Mouse (Mus musculus) embryonic facial prominence, embryonic 14.5 days (tissue): ENCODE measurements around the gene Tatdn3. TPM values are rescaled to one million over a fixed set of nuclear protein-coding genes. Genes with fewer than 3 reads are reported as not detected.

Experiments used
- ATAC-seq: fragments of 200-750 bp; cut with Nextera tagmentation; 2 replicates; pipeline ENCODE4 v1.8.0; 2017; ENCODE audit warnings: low read depth, moderate number of reproducible peaks, moderate TSS enrichment
- DNase-seq: peaks from one replicate; pipeline ENCODE4 v3.0.0-alpha.2; 2015; ENCODE audit warnings: low spot score
- H3K27ac ChIP-seq: fragments of 300-500 bp; sonication (generic); replicated peaks from 2 replicates; pipeline ENCODE4 v1.5.1; 2014; ENCODE audit warnings: low read depth, mild to moderate bottlenecking, low read length, moderate library complexity
- H3K27me3 ChIP-seq: fragments of 300-500 bp; sonication (generic); replicated peaks from 2 replicates; pipeline ENCODE4 v1.6.1; 2014; ENCODE audit warnings: low read length; ENCODE audit not compliant: control insufficient read depth, insufficient read depth
- H3K36me3 ChIP-seq: fragments of 300-500 bp; sonication (generic); 2 replicates; pipeline ENCODE4 v1.6.1; 2014; ENCODE audit warnings: low read length, mixed read lengths; ENCODE audit not compliant: control insufficient read depth, insufficient read depth
- H3K4me1 ChIP-seq: fragments of 300-500 bp; sonication (generic); 2 replicates; pipeline ENCODE4 v1.6.1; 2014; ENCODE audit warnings: antibody characterized with exemption, low read length; ENCODE audit not compliant: control insufficient read depth, insufficient read depth
- H3K4me2 ChIP-seq: fragments of 300-500 bp; sonication (generic); 2 replicates; pipeline ENCODE4 v1.6.1; 2014; ENCODE audit warnings: low read depth, mild to moderate bottlenecking, low read length, moderate library complexity, mixed read lengths
- H3K4me3 ChIP-seq: fragments of 300-500 bp; sonication (generic); 2 replicates; pipeline ENCODE4 v1.5.1; 2014; ENCODE audit warnings: low read depth, mild to moderate bottlenecking, low read length
- H3K9ac ChIP-seq: fragments of 300-500 bp; sonication (generic); 2 replicates; pipeline ENCODE4 v1.6.1; 2014; ENCODE audit warnings: low read depth, mild to moderate bottlenecking, low read length, moderate library complexity, mixed read lengths
- H3K9me3 ChIP-seq: fragments of 300-500 bp; sonication (generic); 2 replicates; pipeline ENCODE4 v1.6.1; 2016; ENCODE audit warnings: low read length; ENCODE audit not compliant: control insufficient read depth
- WGBS: fragments of 180-500 bp; shearing (Covaris S2); extraction: QIAGEN DNeasy Blood & Tissue Kit; methylation state at CpG from one replicate; pipeline ENCODE4 v1.1.7; 2014; 5-methylcytosine and 5-hydroxymethylcytosine counted together
- polyA plus RNA-seq: library from polyadenylated mRNA; unstranded; fragments of >200 nt; fragmentation: Nextera tagmentation; extraction: Ambion mirVana; gene quantifications from 2 replicates; pipeline ENCODE4 v1.2.1, GENCODE M21; 2014

Tatdn3 gene
- polyA plus RNA-seq, 1 experiment from 2014 or later: 12.9 TPM

DNA sequence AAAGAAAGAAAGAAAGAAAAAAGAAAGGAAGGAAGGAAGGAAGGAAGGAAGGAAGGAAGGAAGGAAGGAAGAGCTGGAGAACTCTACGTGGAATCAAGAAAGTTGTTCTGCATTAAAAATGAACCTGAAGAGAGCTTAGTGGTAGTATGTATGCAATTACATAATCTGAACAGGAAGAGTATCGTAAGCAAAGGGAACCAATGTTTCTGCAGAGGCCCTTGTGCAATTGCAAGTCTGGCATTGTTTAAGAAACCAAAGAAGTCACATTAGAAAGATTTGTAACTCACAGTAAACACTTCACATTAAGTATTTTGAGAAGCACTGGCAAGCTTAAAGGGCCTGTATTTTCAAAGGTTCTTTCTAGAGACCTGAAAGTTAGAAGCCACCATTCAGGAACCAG lies 39.6 kb downstream of the Tatdn3 start:
- Histone ChIP-seq H3K9ac (no peak overlapping the region), H3K27ac (no peak overlapping the region), H3K4me1 (0 out of 2 replicates have a peak, but pooled peaks cover 9% of the 10 kb centered on the region), H3K4me2 (no peak overlapping the region), H3K4me3 (no peak overlapping the region), H3K36me3 (peaks cover 16% of the 10 kb centered on the region; the same call in 1 of the 2 replicates), H3K9me3 (no peaks in the 10 kb centered on the region), H3K27me3 (no peaks in the 10 kb centered on the region)
- DNase-seq (no peak), ATAC-seq (no peak)
- 63% methylated on average over 2 of the region's 2 CpGs for WGBS

DNA sequence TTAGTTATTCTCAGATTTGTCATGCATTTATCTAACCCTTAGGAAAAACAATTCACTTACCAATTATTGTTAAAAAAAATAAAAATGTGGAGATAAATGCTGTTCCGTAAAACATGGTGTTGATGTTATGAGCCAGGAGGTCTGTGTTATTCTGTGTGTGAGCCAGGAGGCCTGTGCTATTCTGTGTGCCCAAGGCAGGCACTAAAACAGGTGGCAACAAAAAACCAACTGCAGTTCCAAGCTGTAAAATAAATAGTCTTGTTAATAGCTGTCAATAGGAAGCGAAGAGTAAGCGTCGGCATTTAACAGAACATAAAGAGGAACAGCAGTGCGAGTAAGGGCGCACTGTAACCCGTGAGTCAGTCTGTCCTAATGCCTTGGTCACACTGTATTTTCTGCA lies 41.7 kb downstream of the Tatdn3 start:
- no peak overlapping the region for H3K27ac ChIP-seq
- DNase-seq (no peak), ATAC-seq (no peak)
- H3K4me1 ChIP-seq: 0 out of 2 replicates have a peak, but pooled peaks cover 9% of the 10 kb centered on the region
- 84% methylated on average over 7 of the region's 7 CpGs for WGBS
- H3K4me3 ChIP-seq: no peak overlapping the region
- no peaks in the 10 kb centered on the region for H3K9me3 ChIP-seq
- H3K27me3 ChIP-seq: no peaks in the 10 kb centered on the region
- peaks cover 20% of the 10 kb centered on the region; the same call in 1 of the 2 replicates for H3K36me3 ChIP-seq
- H3K9ac ChIP-seq: no peak overlapping the region
- H3K4me2 ChIP-seq: no peak overlapping the region

DNA sequence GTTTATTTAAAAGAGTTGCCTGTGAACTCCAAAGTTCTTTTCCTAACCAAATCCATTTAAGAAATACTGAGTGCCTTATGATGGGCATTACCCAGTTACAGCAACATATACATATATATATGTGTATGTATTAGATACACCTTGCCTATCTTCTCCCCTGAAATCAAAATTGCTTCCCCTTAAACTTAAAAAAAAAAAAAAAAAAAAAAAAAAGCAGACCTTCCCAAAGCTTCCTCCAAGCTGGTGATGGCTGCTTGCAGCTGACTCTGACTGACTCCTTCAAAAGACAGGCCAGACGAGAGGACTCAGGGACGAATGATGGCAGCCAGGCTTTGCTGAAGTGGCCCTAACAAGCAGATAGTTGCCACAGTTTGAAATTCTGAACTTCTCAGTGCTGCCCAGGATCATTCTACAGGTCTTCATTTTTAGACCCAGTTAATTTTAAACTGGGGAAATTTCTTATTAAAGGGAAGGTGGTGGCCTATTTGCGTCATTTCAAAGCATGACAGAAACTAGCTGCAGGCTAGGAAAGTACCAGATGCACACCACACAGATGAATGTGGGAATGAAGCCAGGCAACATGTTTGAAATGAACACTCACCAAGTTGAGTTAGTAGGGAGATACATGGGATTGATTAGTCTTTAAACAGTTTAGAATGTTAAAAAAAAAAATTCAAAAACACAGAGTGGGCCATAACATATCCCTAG lies 42.4 kb downstream of the Tatdn3 start:
- H3K27ac ChIP-seq: no peak overlapping the region
- WGBS: 66% methylated on average over 3 of the region's 3 CpGs
- H3K9ac ChIP-seq: no peak overlapping the region
- 0 out of 2 replicates have a peak, but pooled peaks cover 9% of the 10 kb centered on the region for H3K4me1 ChIP-seq
- no peaks in the 10 kb centered on the region for H3K9me3 ChIP-seq
- ATAC-seq (no peak), DNase-seq (peak; percentile 55)
- no peak overlapping the region for H3K4me3 ChIP-seq
- no peak overlapping the region for H3K4me2 ChIP-seq
- no peaks in the 10 kb centered on the region for H3K27me3 ChIP-seq
- H3K36me3 ChIP-seq: peaks cover 20% of the 10 kb centered on the region; the same call in 1 of the 2 replicates

DNA sequence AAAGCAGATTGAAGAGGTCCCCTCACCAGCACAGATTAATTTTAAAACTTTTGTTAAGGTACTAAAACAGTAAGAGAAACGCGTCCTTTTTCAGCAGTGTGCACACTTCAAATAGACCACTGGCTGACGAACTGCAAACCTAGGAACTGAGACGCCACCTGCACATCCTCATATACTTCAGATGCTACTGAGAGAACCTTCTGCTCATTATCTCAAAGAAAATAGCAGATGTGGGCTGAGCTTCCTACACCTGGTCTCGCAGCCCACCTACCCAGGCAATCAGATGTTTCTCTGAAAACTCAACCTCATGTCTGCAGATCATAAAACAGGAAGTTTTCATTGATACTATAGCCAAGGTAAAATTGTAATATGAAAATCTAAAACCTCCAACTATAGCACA lies 42.9 kb downstream of the Tatdn3 start:
- no peak overlapping the region for H3K4me2 ChIP-seq
- H3K9me3 ChIP-seq: no peaks in the 10 kb centered on the region
- no peak overlapping the region for H3K9ac ChIP-seq
- no peak for ATAC-seq
- no peak for DNase-seq
- H3K4me3 ChIP-seq: no peak overlapping the region
- H3K27ac ChIP-seq: no peak overlapping the region
- H3K36me3 ChIP-seq: peaks cover 26% of the 10 kb centered on the region; the same call in 1 of the 2 replicates
- H3K4me1 ChIP-seq: 0 out of 2 replicates have a peak, but pooled peaks cover 5% of the 10 kb centered on the region
- 92% methylated on average over 5 of the region's 5 CpGs for WGBS
- no peaks in the 10 kb centered on the region for H3K27me3 ChIP-seq

DNA sequence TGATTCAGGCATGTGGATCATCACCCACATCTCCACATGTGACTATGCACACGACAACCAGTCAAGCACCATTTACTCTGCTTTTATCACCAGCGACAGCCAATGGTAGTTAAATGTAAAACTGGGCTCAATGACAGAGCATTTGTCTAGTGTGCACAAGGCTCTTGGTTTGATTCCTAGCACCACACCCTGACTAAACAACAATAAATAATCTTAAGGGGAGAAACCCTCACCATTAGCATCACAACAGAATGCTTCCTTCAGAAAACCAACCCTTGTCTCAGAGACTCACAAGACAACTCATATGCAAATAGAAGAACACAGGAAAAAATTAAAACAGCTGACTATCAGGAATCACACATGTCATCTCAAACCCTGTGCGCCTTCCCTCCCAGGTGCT lies 48.5 kb downstream of the Tatdn3 start:
- DNase-seq (no peak), ATAC-seq (no peak)
- Histone ChIP-seq H3K4me2 (no peak overlapping the region), H3K9me3 (no peaks in the 10 kb centered on the region), H3K27me3 (no peaks in the 10 kb centered on the region), H3K27ac (no peak overlapping the region), H3K4me1 (no peaks in the 10 kb centered on the region), H3K9ac (no peak overlapping the region), H3K4me3 (no peak overlapping the region), H3K36me3 (peaks cover 58% of the 10 kb centered on the region)
- over 99% methylated on average over 3 of the region's 3 CpGs for WGBS

DNA sequence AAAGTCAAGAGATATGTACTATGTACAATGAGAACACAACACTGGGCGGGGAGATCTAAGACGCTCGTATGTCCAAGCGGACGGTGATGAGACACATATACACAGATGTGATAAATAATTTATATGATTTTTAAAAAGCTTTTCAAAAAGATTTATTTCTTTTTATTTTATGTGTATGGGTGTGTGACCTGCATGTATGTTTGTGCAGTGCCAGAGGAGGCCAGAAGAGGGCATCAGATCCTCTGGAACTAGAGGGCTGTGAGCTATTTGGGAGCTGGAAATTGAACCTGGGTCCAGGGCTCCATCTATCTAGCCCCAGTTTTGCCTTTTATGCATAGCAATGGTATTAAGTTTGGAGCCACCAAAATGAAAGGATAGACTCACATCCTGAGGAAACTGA lies 54.0 kb downstream of the Tatdn3 start:
- no peak overlapping the region for H3K9ac ChIP-seq
- no peaks in the 10 kb centered on the region for H3K4me1 ChIP-seq
- no peak overlapping the region for H3K4me3 ChIP-seq
- 97% methylated on average over 5 of the region's 5 CpGs for WGBS
- no peak overlapping the region for H3K4me2 ChIP-seq
- peaks cover 67% of the 10 kb centered on the region for H3K36me3 ChIP-seq
- ATAC-seq (no peak), DNase-seq (no peak)
- no peak overlapping the region for H3K27ac ChIP-seq
- H3K27me3 ChIP-seq: no peaks in the 10 kb centered on the region
- no peaks in the 10 kb centered on the region for H3K9me3 ChIP-seq

DNA sequence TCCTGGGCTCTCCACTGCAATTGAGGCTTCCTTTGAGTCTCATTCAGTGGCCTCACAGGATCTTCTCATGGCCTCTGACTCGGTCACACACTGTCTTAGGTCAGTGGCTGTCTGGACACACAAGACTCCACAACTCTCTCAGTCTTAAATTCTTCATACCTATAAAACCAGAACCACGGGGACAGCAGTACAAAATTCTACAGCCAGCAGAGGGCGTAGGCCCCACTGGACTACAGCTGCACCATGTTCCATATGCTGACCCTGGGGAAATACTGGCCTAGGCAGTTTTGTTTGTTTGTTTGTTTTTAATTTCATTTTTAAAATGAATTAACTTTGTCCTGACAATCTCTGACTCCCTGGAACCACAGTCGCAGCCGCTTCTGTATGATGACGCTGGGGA lies 60.5 kb downstream of the Tatdn3 start:
- no peak overlapping the region for H3K4me3 ChIP-seq
- peaks cover 6% of the 10 kb centered on the region for H3K9me3 ChIP-seq
- WGBS: 63% methylated on average over 6 of the region's 6 CpGs
- no peak overlapping the region for H3K4me2 ChIP-seq
- ATAC-seq (no peak), DNase-seq (no peak)
- H3K27me3 ChIP-seq: no peaks in the 10 kb centered on the region
- H3K9ac ChIP-seq: no peak overlapping the region
- peaks cover 12% of the 10 kb centered on the region; the same call in 1 of the 2 replicates for H3K36me3 ChIP-seq
- H3K4me1 ChIP-seq: no peaks in the 10 kb centered on the region
- no peak overlapping the region for H3K27ac ChIP-seq

DNA sequence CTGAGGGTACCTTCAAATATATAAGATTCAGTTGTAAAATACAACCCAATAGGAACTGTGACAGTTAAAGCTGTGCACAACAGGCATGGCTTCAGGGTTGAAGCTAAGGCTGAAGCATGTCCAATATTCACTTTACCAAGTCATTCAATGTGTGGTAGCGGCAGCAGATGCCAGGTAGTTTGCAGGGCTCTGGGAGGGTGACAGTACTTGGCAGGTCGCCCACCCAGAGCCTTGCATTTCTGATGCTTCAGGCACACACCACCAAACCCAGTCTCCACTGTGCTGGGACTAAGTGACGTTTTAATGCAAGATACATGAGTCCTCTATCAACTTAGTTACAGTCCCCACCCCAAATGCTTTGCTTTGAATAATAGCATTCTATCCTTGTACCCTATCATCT lies 62.0 kb downstream of the Tatdn3 start:
- Histone ChIP-seq H3K9me3 (peaks cover 6% of the 10 kb centered on the region), H3K4me2 (no peak overlapping the region), H3K4me3 (no peak overlapping the region), H3K27ac (no peak overlapping the region), H3K9ac (no peak overlapping the region), H3K4me1 (no peaks in the 10 kb centered on the region), H3K27me3 (no peaks in the 10 kb centered on the region), H3K36me3 (peaks cover 9% of the 10 kb centered on the region; the same call in 1 of the 2 replicates)
- 78% methylated on average over 3 of the region's 3 CpGs for WGBS
- no peak for ATAC-seq
- no peak for DNase-seq

DNA sequence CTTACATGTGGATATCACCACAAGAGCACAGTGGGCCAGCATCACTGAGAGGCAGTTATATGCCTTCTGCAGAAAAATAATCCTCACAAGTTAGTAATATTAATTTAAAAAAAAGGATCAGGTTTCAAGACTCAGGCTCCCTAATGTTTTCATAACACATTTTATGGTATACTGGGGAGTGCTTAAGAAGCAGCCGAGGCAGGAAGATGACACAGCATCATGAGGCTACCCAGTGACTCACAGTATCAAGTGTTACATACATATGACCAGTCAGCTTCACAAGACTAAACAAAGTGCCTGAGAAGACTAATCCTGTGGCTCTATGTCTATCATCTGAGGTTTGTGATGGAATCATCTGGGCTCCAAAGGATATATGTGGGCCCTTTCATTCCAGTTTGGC lies 64.7 kb downstream of the Tatdn3 start:
- no peak overlapping the region for H3K27ac ChIP-seq
- no peak overlapping the region for H3K9ac ChIP-seq
- DNase-seq: no peak
- H3K27me3 ChIP-seq: no peaks in the 10 kb centered on the region
- ATAC-seq: no peak
- no peak overlapping the region for H3K4me3 ChIP-seq
- peaks cover 6% of the 10 kb centered on the region for H3K9me3 ChIP-seq
- no peaks in the 10 kb centered on the region for H3K36me3 ChIP-seq
- 74% methylated on average over 1 of the region's 1 CpGs for WGBS
- no peaks in the 10 kb centered on the region for H3K4me1 ChIP-seq
- no peak overlapping the region for H3K4me2 ChIP-seq
